Comparison of ENCODE assay signal across 10 mouse cellular contexts in the genomic region with DNA sequence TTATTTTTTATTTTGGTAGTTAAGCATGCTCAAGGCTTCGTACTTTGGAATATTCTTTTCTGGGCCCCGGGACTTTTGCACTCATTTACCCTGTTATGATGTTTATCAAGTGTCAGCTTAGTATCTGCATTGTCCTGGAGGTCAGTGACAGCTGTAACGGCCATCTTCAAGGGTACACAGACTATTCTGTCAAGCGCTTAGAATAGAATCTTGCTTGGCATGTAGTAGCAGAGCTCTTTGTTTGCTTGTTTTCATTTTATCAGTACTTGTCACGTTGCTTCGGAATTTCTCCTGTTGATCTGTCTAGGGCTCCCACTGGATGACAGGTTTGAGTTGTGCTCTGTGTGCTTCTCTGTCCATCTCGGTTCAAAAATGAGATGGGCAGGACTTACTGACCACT. TPM values are rescaled to one million over a fixed set of nuclear protein-coding genes. Genes with fewer than 3 reads are reported as not detected.
DNase-seq lines count a peak whose midpoint lies in the region; ATAC-seq and TF ChIP-seq lines count a peak whose summit lies in the region.
"Had no signal": no experiment of that assay in that cellular context is flagged by ENCODE, and none has a peak within 500 bp of the region (broad histone marks: within the 10 kb centered on the region; RNA-seq: fewer than 3 reads in every experiment).

No protein-coding gene starts in this region.

- H3K4me1 ChIP-seq in liver, adult 2 months (ENCODE audit: control insufficient read depth, insufficient read depth, low read length), result peaks cover 8% of the 10 kb centered on the region
- peaks cover 34% of the 10 kb centered on the region for H3K4me1 ChIP-seq in heart, embryonic 13.5 days
- peaks cover 13% of the 10 kb centered on the region for H3K4me1 ChIP-seq in limb, embryonic 15.5 days
- peaks cover 11% of the 10 kb centered on the region for H3K4me1 ChIP-seq in stomach, embryonic 15.5 days

- ATAC-seq in heart, embryonic 13.5 days (ENCODE audit: extremely low read depth, insufficient number of reproducible peaks, low FRiP score, low TSS enrichment), result no peak
- no peak for ATAC-seq in limb, embryonic 15.5 days (ENCODE audit: insufficient number of reproducible peaks, low FRiP score, low TSS enrichment, low read depth)
- no peak for ATAC-seq in stomach, embryonic 15.5 days (ENCODE audit: insufficient read depth, low FRiP score, low read depth)
- no peak for ATAC-seq in granulocyte monocyte progenitor cell, adult 5-6 weeks (replicated peaks; ENCODE audit: poor library complexity, severe bottlenecking)

- DNase-seq in liver, adult 2 months (ENCODE audit: extremely low read depth, low read depth, low spot score), result peak; percentile 71
- DNase-seq in liver, result no peak
- DNase-seq in gastrocnemius, postnatal 36 days, result no peak
- DNase-seq in embryo, embryonic 10.5 days (ENCODE audit: low spot score), result no peak
- DNase-seq: cerebellum, adult 18-20 months; gastrocnemius, postnatal 25 days had no signal

- H3K27ac ChIP-seq in liver, adult 2 months (replicated peaks; ENCODE audit: insufficient read depth, low read depth, low read length), result peak overlapping the region; percentile 20
- H3K27ac ChIP-seq in heart, embryonic 13.5 days (replicated peaks), result peak overlapping the region; percentile 57
- H3K27ac ChIP-seq in limb, embryonic 15.5 days, result no peak overlapping the region
- H3K27ac ChIP-seq in stomach, embryonic 15.5 days, result no peak overlapping the region

- intact Hi-C loops in gastrocnemius, postnatal 36 days (cut with DNase I), result no loop called here

- TF ChIP-seq POLR2A in liver, adult 2 months (IDR thresholded peaks at IDR 0.05; ENCODE audit: extremely low read depth, insufficient read depth, low read length), result no peak

- 12% methylated on average over 7 of the region's 7 CpGs for WGBS in liver, adult 2 months
- 40% methylated on average over 7 of the region's 7 CpGs for WGBS in heart, embryonic 13.5 days
- WGBS in limb, embryonic 15.5 days, result 83% methylated on average over 7 of the region's 7 CpGs
- 69% methylated on average over 7 of the region's 7 CpGs for WGBS in stomach, embryonic 15.5 days

- H3K36me3 ChIP-seq in liver, adult 2 months (ENCODE audit: control insufficient read depth, insufficient read depth, low read length), result peaks cover 32% of the 10 kb centered on the region
- peaks cover 46% of the 10 kb centered on the region for H3K36me3 ChIP-seq in heart, embryonic 13.5 days
- peaks cover 39% of the 10 kb centered on the region for H3K36me3 ChIP-seq in limb, embryonic 15.5 days
- peaks cover 41% of the 10 kb centered on the region for H3K36me3 ChIP-seq in stomach, embryonic 15.5 days

- H3K9ac ChIP-seq in liver, adult 2 months (ENCODE audit: low read depth, low read length), result peak overlapping the region; percentile 17; the same call in 1 of the 2 replicates
- peak overlapping the region; percentile 96 for H3K9ac ChIP-seq in heart, embryonic 13.5 days
- no peak overlapping the region for H3K9ac ChIP-seq in limb, embryonic 15.5 days
- peak overlapping the region; percentile 16; the same call in 1 of the 2 replicates for H3K9ac ChIP-seq in stomach, embryonic 15.5 days

- H3K4me3 ChIP-seq in liver, adult 2 months (ENCODE audit: insufficient read depth, low read depth, low read length), result peak overlapping the region; percentile 7; the same call in 1 of the 2 replicates
- H3K4me3 ChIP-seq in heart, embryonic 13.5 days, result peak overlapping the region; percentile 94
- H3K4me3 ChIP-seq in limb, embryonic 15.5 days, result peak overlapping the region; percentile 83
- peak overlapping the region; percentile 86 for H3K4me3 ChIP-seq in stomach, embryonic 15.5 days (replicated peaks)

- no peaks in the 10 kb centered on the region for H3K27me3 ChIP-seq in liver, adult 2 months (ENCODE audit: control insufficient read depth, insufficient read depth, low read length)
- no peaks in the 10 kb centered on the region for H3K27me3 ChIP-seq in heart, embryonic 13.5 days (replicated peaks)
- H3K27me3 ChIP-seq in limb, embryonic 15.5 days, result no peaks in the 10 kb centered on the region
- H3K27me3 ChIP-seq in stomach, embryonic 15.5 days (replicated peaks), result no peaks in the 10 kb centered on the region

- peaks cover 4% of the 10 kb centered on the region; the same call in 1 of the 2 replicates for H3K79me2 ChIP-seq in liver, adult 2 months (ENCODE audit: control insufficient read depth, insufficient read depth, low read length)

- no peak for TF ChIP-seq CTCF in liver, adult 2 months (IDR thresholded peaks at IDR 0.05; ENCODE audit: low read depth, low read length)

- H3K9me3 ChIP-seq in heart, embryonic 13.5 days, result no peaks in the 10 kb centered on the region
- H3K9me3 ChIP-seq in limb, embryonic 15.5 days, result no peaks in the 10 kb centered on the region
- no peaks in the 10 kb centered on the region for H3K9me3 ChIP-seq in stomach, embryonic 15.5 days

- peak overlapping the region; percentile 76 for H3K4me2 ChIP-seq in heart, embryonic 13.5 days
- peak overlapping the region; percentile 74; the same call in 1 of the 2 replicates for H3K4me2 ChIP-seq in limb, embryonic 15.5 days
- H3K4me2 ChIP-seq in stomach, embryonic 15.5 days, result peak overlapping the region; percentile 72

RNA-seq across cellular contexts. Expression of gene Prpf19, which starts 1.8 kb away (rescaled TPM):
- total RNA-seq in liver, adult 2 months (2014; rRNA removed), result 95.5 and 100 TPM in 2 replicates
- 150 and 184 TPM in 2 replicates for polyA plus RNA-seq in liver, adult 2 months (2012; rRNA removed)
- 30.3 TPM in 2 replicates for polyA plus RNA-seq in heart, embryonic 13.5 days (2015; fragmentation: Nextera tagmentation; extraction: Ambion mirVana)
- polyA plus RNA-seq in limb, embryonic 15.5 days (2015; fragmentation: Nextera tagmentation; extraction: Ambion mirVana), result 35.7 and 40.6 TPM in 2 replicates
- 37.9 and 42.6 TPM in 2 replicates for polyA plus RNA-seq in stomach, embryonic 15.5 days (2015; fragmentation: Nextera tagmentation; extraction: Ambion mirVana)
- 114 and 116 TPM in 2 replicates for total RNA-seq in granulocyte monocyte progenitor cell, adult 5-6 weeks (2014; fragmentation: Nextera tagmentation)
- total RNA-seq in granulocyte monocyte progenitor cell, adult 5-6 weeks (2017), result 140 and 236 TPM in 2 replicates
- total RNA-seq in gastrocnemius, postnatal 36 days (2021), result 100 to 1,000 TPM; 140 to 166 TPM

RNA-seq across cellular contexts. Expression of gene Tmem109, which starts 15.0 kb away (rescaled TPM):
- 7.1 and 8.9 TPM in 2 replicates for total RNA-seq in liver, adult 2 months (2014; rRNA removed)
- polyA plus RNA-seq in liver, adult 2 months (2012; rRNA removed), result 32.2 and 35.2 TPM in 2 replicates
- 84.7 and 87.1 TPM in 2 replicates for polyA plus RNA-seq in heart, embryonic 13.5 days (2015; fragmentation: Nextera tagmentation; extraction: Ambion mirVana)
- 138 and 163 TPM in 2 replicates for polyA plus RNA-seq in limb, embryonic 15.5 days (2015; fragmentation: Nextera tagmentation; extraction: Ambion mirVana)
- polyA plus RNA-seq in stomach, embryonic 15.5 days (2015; fragmentation: Nextera tagmentation; extraction: Ambion mirVana), result 112 and 118 TPM in 2 replicates
- total RNA-seq in granulocyte monocyte progenitor cell, adult 5-6 weeks (2014; fragmentation: Nextera tagmentation), result 25.2 and 25.3 TPM in 2 replicates
- 7.8 and 11.6 TPM in 2 replicates for total RNA-seq in granulocyte monocyte progenitor cell, adult 5-6 weeks (2017)
- total RNA-seq in gastrocnemius, postnatal 36 days (2021), result 100 to 1,000 TPM; 218 to 234 TPM

RNA-seq across cellular contexts. Expression of gene Zp1, which starts 23.6 kb away (rescaled TPM):
- not detected in 2 replicates for total RNA-seq in liver, adult 2 months (2014; rRNA removed)
- not detected in 2 replicates for polyA plus RNA-seq in liver, adult 2 months (2012; rRNA removed)
- polyA plus RNA-seq in heart, embryonic 13.5 days (2015; fragmentation: Nextera tagmentation; extraction: Ambion mirVana), result 0.08 TPM in 1 of 2 replicates, not detected in the other
- polyA plus RNA-seq in limb, embryonic 15.5 days (2015; fragmentation: Nextera tagmentation; extraction: Ambion mirVana), result not detected in 2 replicates
- polyA plus RNA-seq in stomach, embryonic 15.5 days (2015; fragmentation: Nextera tagmentation; extraction: Ambion mirVana), result not detected in 2 replicates
- not detected in 2 replicates for total RNA-seq in granulocyte monocyte progenitor cell, adult 5-6 weeks (2014; fragmentation: Nextera tagmentation)
- total RNA-seq in granulocyte monocyte progenitor cell, adult 5-6 weeks (2017), result not detected in 2 replicates
- total RNA-seq in gastrocnemius, postnatal 36 days (2021), result not detected
- total RNA-seq: gastrocnemius, postnatal 25 days had no signal

RNA-seq across cellular contexts. Expression of gene Tmem132a, which starts 27.1 kb away (rescaled TPM):
- total RNA-seq in liver, adult 2 months (2014; rRNA removed), result 0.18 and 0.40 TPM in 2 replicates
- 0.75 and 0.90 TPM in 2 replicates for polyA plus RNA-seq in liver, adult 2 months (2012; rRNA removed)
- polyA plus RNA-seq in heart, embryonic 13.5 days (2015; fragmentation: Nextera tagmentation; extraction: Ambion mirVana), result 51.4 and 52.4 TPM in 2 replicates
- 65.2 and 67.4 TPM in 2 replicates for polyA plus RNA-seq in limb, embryonic 15.5 days (2015; fragmentation: Nextera tagmentation; extraction: Ambion mirVana)
- polyA plus RNA-seq in stomach, embryonic 15.5 days (2015; fragmentation: Nextera tagmentation; extraction: Ambion mirVana), result 59.9 and 65.6 TPM in 2 replicates
- 0.53 TPM in 1 of 2 replicates, not detected in the other for total RNA-seq in granulocyte monocyte progenitor cell, adult 5-6 weeks (2014; fragmentation: Nextera tagmentation)
- total RNA-seq in granulocyte monocyte progenitor cell, adult 5-6 weeks (2017), result 0.17 and 0.41 TPM in 2 replicates
- total RNA-seq in gastrocnemius, postnatal 36 days (2021), result 1 to 10 TPM; 5.3 to 6.0 TPM

RNA-seq across cellular contexts. Expression of gene Ptgdr2, which starts 40.1 kb away (rescaled TPM):
- total RNA-seq in liver, adult 2 months (2014; rRNA removed), result not detected in 2 replicates
- polyA plus RNA-seq in liver, adult 2 months (2012; rRNA removed), result not detected in 2 replicates
- polyA plus RNA-seq in heart, embryonic 13.5 days (2015; fragmentation: Nextera tagmentation; extraction: Ambion mirVana), result 0.11 TPM in 1 of 2 replicates, not detected in the other
- 0.09 TPM in 1 of 2 replicates, not detected in the other for polyA plus RNA-seq in limb, embryonic 15.5 days (2015; fragmentation: Nextera tagmentation; extraction: Ambion mirVana)
- 0.08 TPM in 1 of 2 replicates, not detected in the other for polyA plus RNA-seq in stomach, embryonic 15.5 days (2015; fragmentation: Nextera tagmentation; extraction: Ambion mirVana)
- not detected in 2 replicates for total RNA-seq in granulocyte monocyte progenitor cell, adult 5-6 weeks (2014; fragmentation: Nextera tagmentation)
- not detected in 2 replicates for total RNA-seq in granulocyte monocyte progenitor cell, adult 5-6 weeks (2017)
- total RNA-seq in gastrocnemius, postnatal 36 days (2021), result not detected
- total RNA-seq: gastrocnemius, postnatal 25 days had no signal

Comparison
In these comparisons a context has a peak if more than half of its experiments do, and no peak if none do; other contexts are left out.
1. H3K27ac ChIP-seq: peak in liver, adult 2 months (single experiment) and heart, embryonic 13.5 days (single experiment); none in limb, embryonic 15.5 days (single experiment) and stomach, embryonic 15.5 days (single experiment).
2. H3K4me3 ChIP-seq: peak in every context shown above with its lines; median percentile 94 in heart, embryonic 13.5 days; 86 in stomach, embryonic 15.5 days; 83 in limb, embryonic 15.5 days; 7 in liver, adult 2 months.
3. Peak in every context shown above with its lines, with median percentiles within 50 percentile points of each other: H3K4me2 ChIP-seq.